Mouse (Mus musculus) limb, embryonic 14.5 days (tissue): ENCODE data around the gene Gm20817. TPM values are rescaled to one million over a fixed set of nuclear protein-coding genes. Genes with fewer than 3 reads are reported as not detected.
"Not testable (repeated sequence)": the region's sequence is repeated elsewhere in the genome, so short reads cannot be mapped to it uniquely, and the experiment has no call there.

Experiments used
- ATAC-seq: fragments of 200-750 bp; cut with Nextera tagmentation; 2 replicates; pipeline ENCODE4 v1.8.0; 2017; ENCODE audit warnings: low read depth, moderate number of reproducible peaks, moderate TSS enrichment; ENCODE audit not compliant: low FRiP score
- DNase-seq: peaks from one replicate; pipeline ENCODE4 v3.0.0-alpha.2; 2015; ENCODE audit warnings: low spot score
- H3K27ac ChIP-seq: fragments of 300-500 bp; sonication (generic); replicated peaks from 2 replicates; pipeline ENCODE4 v1.5.1; 2014; ENCODE audit warnings: low read depth, mild to moderate bottlenecking, low read length, moderate library complexity, mixed read lengths
- H3K27me3 ChIP-seq: fragments of 300-500 bp; sonication (generic); 2 replicates; pipeline ENCODE4 v1.6.1; 2014; ENCODE audit warnings: low read length, mixed read lengths; ENCODE audit not compliant: control insufficient read depth, insufficient read depth
- H3K36me3 ChIP-seq: fragments of 300-500 bp; sonication (generic); 2 replicates; pipeline ENCODE4 v1.6.1; 2014; ENCODE audit warnings: mild to moderate bottlenecking, low read length, moderate library complexity, mixed read lengths; ENCODE audit not compliant: control insufficient read depth, insufficient read depth
- H3K4me1 ChIP-seq: fragments of 300-500 bp; sonication (generic); 2 replicates; pipeline ENCODE4 v1.6.1; 2014; ENCODE audit warnings: antibody characterized with exemption, low read length, mixed read lengths; ENCODE audit not compliant: control insufficient read depth, insufficient read depth
- H3K4me2 ChIP-seq: fragments of 300-500 bp; sonication (generic); replicated peaks from 2 replicates; pipeline ENCODE4 v1.6.1; 2014; ENCODE audit warnings: low read depth, mild to moderate bottlenecking, low read length, moderate library complexity; ENCODE audit not compliant: severe bottlenecking
- H3K4me3 ChIP-seq: fragments of 300-500 bp; sonication (generic); replicated peaks from 2 replicates; pipeline ENCODE4 v1.5.1; 2014; ENCODE audit warnings: low read length
- H3K9ac ChIP-seq: fragments of 300-500 bp; sonication (generic); 2 replicates; pipeline ENCODE4 v1.6.1; 2014; ENCODE audit warnings: mild to moderate bottlenecking, low read depth, low read length, moderate library complexity; ENCODE audit not compliant: severe bottlenecking
- H3K9me3 ChIP-seq: fragments of 300-500 bp; sonication (generic); 2 replicates; pipeline ENCODE4 v1.6.1; 2016; ENCODE audit warnings: low read length; ENCODE audit not compliant: control insufficient read depth
- WGBS: fragments of 180-500 bp; shearing (Covaris S2); extraction: QIAGEN DNeasy Blood & Tissue Kit; methylation state at CpG from one replicate; pipeline ENCODE4 v1.1.7; 2014; 5-methylcytosine and 5-hydroxymethylcytosine counted together
- polyA plus RNA-seq, 2 experiments: library from polyadenylated mRNA; depleted of rRNA in 1 of 2; stranded (reverse) in 1 of 2; unstranded in 1 of 2; fragments of >200 nt; fragmentation: Nextera tagmentation in 1 of 2; extraction: Ambion mirVana in 1 of 2; gene quantifications; 2 replicates each; pipeline versions ENCODE4 v1.2.1 to v1.2.3; 2012 to 2014

Gene Gm20817
- not detected in 2 replicates for polyA plus RNA-seq (2012; rRNA removed)
- polyA plus RNA-seq (2014; fragmentation: Nextera tagmentation; extraction: Ambion mirVana) = not detected in 2 replicates

DNA sequence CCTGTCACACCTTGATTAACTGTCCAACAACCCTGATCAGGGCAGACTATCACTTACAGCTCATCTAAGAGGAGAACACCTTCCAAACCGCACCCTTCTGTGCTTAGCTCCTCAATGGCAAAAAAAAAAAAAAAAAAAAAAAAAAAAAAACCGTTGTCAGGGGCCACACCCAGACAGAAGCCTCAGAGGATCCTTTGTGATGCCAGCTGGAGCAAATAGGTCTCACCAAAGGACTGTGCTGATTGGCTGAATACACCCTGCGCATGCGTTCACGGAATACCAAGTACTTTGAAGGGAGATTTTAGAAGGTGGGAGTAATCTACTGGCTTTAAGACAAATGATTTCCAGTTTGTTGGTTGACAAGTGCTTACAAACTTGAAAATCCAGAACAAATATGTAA, at the start of gene Gm20817:
Gene Gm20817 (minus strand): TSS at position 101 of the 400 bp plus-strand sequence.
- WGBS = no CpG with 5 or more reads among the region's 5 CpGs
- H3K4me3 ChIP-seq, H3K4me2 ChIP-seq, H3K36me3 ChIP-seq, H3K9ac ChIP-seq, H3K9me3 ChIP-seq, H3K27ac ChIP-seq, H3K4me1 ChIP-seq, H3K27me3 ChIP-seq, DNase-seq, ATAC-seq: not testable (repeated sequence)
